ENCODE assay signal across 30 mouse cellular contexts in the genomic region with DNA sequence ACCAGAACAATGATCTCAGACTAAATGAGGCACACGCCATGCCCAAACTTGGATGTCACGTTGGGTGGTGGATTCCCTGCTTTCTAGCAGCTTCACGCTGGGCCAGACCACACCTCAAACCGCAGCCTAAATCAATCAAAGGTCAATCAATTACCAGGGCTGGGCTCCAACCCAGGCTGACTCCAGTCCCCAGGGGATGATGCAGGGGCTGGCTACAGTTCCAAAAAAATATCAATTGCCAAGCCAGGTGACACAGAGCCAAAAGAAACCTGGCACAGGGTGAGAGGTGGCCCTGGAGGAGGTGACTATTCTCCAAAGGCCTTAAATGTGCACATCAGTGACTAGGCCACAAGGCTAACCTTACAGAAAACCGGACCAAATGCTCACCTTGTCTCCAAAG. TPM values are rescaled to one million over a fixed set of nuclear protein-coding genes. Genes with fewer than 3 reads are reported as not detected.
DNase-seq lines count a peak whose midpoint lies in the region; ATAC-seq and TF ChIP-seq lines count a peak whose summit lies in the region.
"Had no signal": no experiment of that assay in that cellular context is flagged by ENCODE, and none has a peak within 500 bp of the region (broad histone marks: within the 10 kb centered on the region; RNA-seq: fewer than 3 reads in every experiment).

No protein-coding gene starts in this region.

- no peak for ATAC-seq in cerebellum, adult (ENCODE audit: insufficient number of reproducible peaks, low FRiP score, low TSS enrichment)
- ATAC-seq in heart, embryonic 16.5 days (replicated peaks; ENCODE audit: extremely low read depth, insufficient read depth, low FRiP score), result no peak
- ATAC-seq: forebrain, embryonic 14.5 days; hindbrain, embryonic 16.5 days; intestine, embryonic 16.5 days; midbrain, embryonic 15.5 days had no signal

- no peak for TF ChIP-seq CTCF in cerebellum, adult 2 months (IDR thresholded peaks at IDR 0.05; ENCODE audit: borderline replicate concordance, insufficient read depth, low read depth, low read length)
- TF ChIP-seq CTCF in left cerebral cortex, adult 2 months (IDR thresholded peaks at IDR 0.05), result no peak
- TF ChIP-seq CTCF in small intestine, adult 2 months (IDR thresholded peaks at IDR 0.05; ENCODE audit: extremely low read depth, insufficient read length, insufficient replicate concordance, low read depth, low read length), result no peak

- no peaks in the 10 kb centered on the region for H3K9me3 ChIP-seq in heart, embryonic 16.5 days (replicated peaks; ENCODE audit: control insufficient read depth, low read length)
- H3K9me3 ChIP-seq: embryonic facial prominence, embryonic 10.5 days; midbrain, embryonic 15.5 days had no signal

- H3K27ac ChIP-seq in cerebellum, adult 2 months (ENCODE audit: insufficient read depth, low read length), result no peak overlapping the region
- peak overlapping the region; percentile 95 for H3K27ac ChIP-seq in heart, embryonic 16.5 days (ENCODE audit: low read length)
- H3K27ac ChIP-seq in left cerebral cortex, adult 2 months, result peak overlapping the region; percentile 24
- peak overlapping the region; percentile 70 for H3K27ac ChIP-seq in small intestine, adult 2 months (ENCODE audit: insufficient read depth, low read depth, low read length)
- H3K27ac ChIP-seq: embryonic facial prominence, embryonic 10.5 days; heart, adult 2 months; midbrain, embryonic 15.5 days had no signal

- H3K27me3 ChIP-seq in cerebellum, adult 2 months (ENCODE audit: control insufficient read depth, insufficient read depth, low read length), result no peaks in the 10 kb centered on the region
- H3K27me3 ChIP-seq in heart, embryonic 16.5 days (ENCODE audit: control insufficient read depth, insufficient read depth, low read length), result no peaks in the 10 kb centered on the region
- H3K27me3 ChIP-seq in small intestine, adult 2 months (ENCODE audit: control insufficient read depth, insufficient read depth, low read length), result no peaks in the 10 kb centered on the region
- H3K27me3 ChIP-seq: CH12.LX; midbrain, embryonic 15.5 days had no signal

- H3K9ac ChIP-seq in heart, embryonic 16.5 days (ENCODE audit: low read length), result no peak overlapping the region
- H3K9ac ChIP-seq: lung, embryonic 14.5 days; midbrain, embryonic 15.5 days had no signal

- WGBS in cerebellum, adult 2 months, result 70% methylated on average over 5 of the region's 5 CpGs
- WGBS in heart, embryonic 16.5 days, result 97% methylated on average over 5 of the region's 5 CpGs
- 42% methylated on average over 5 of the region's 5 CpGs for WGBS in small intestine, adult 2 months

- intact Hi-C loops in left cerebral cortex, adult 2 months (cut with DNase I), result no loop called here
- intact Hi-C loops in left cerebral cortex, postnatal 36 days (cut with DNase I), result no loop called here

- peak; percentile 32 to 52 for DNase-seq in cerebellum, adult 2 months
- DNase-seq in heart, postnatal 4 days, result no peak
- DNase-seq in left cerebral cortex, adult 2 months (ENCODE audit: extremely low spot score in 1 of 2, low spot score in 2 of 2), result no peak
- no peak for DNase-seq in left cerebral cortex, postnatal 36 days (ENCODE audit: low spot score in 2 of 2)
- DNase-seq: adrenal gland, adult 2 months; cerebellum, adult 11 months; gastrocnemius, postnatal 10 days; heart, adult 2 months; left cerebral cortex, postnatal 4 days; liver; lung, embryonic 14.5 days; spleen, adult 18-20 months; thymus, adult 18-20 months; thymus, postnatal 4 days had no signal

- H3K36me3 ChIP-seq in heart, embryonic 16.5 days (ENCODE audit: control insufficient read depth, insufficient read depth), result peaks cover 10% of the 10 kb centered on the region
- peaks cover 49% of the 10 kb centered on the region for H3K36me3 ChIP-seq in small intestine, adult 2 months (ENCODE audit: control insufficient read depth, insufficient read depth, low read length)

- TF ChIP-seq POLR2A in cerebellum, adult 2 months (IDR thresholded peaks at IDR 0.05; ENCODE audit: borderline replicate concordance, insufficient read depth, low read length), result no peak
- no peak for TF ChIP-seq POLR2A in small intestine, adult 2 months (IDR thresholded peaks at IDR 0.05; ENCODE audit: low read depth, low read length)

- H3K4me3 ChIP-seq in cerebellum, adult 2 months (replicated peaks; ENCODE audit: insufficient read depth, low read depth, low read length), result no peak overlapping the region
- H3K4me3 ChIP-seq in heart, embryonic 16.5 days (ENCODE audit: low read length), result no peak overlapping the region
- no peak overlapping the region for H3K4me3 ChIP-seq in left cerebral cortex, adult 2 months
- H3K4me3 ChIP-seq in small intestine, adult 2 months (ENCODE audit: low read depth, low read length), result no peak overlapping the region
- H3K4me3 ChIP-seq: embryonic facial prominence, embryonic 10.5 days; heart, adult 2 months; midbrain, embryonic 15.5 days; myocyte had no signal

- peaks cover 32% of the 10 kb centered on the region for H3K4me1 ChIP-seq in cerebellum, adult 2 months (ENCODE audit: control insufficient read depth, insufficient read depth, low read length)
- H3K4me1 ChIP-seq in heart, embryonic 16.5 days (ENCODE audit: control insufficient read depth, insufficient read depth, low read length), result peaks cover 56% of the 10 kb centered on the region
- H3K4me1 ChIP-seq in small intestine, adult 2 months (ENCODE audit: control insufficient read depth, insufficient read depth, insufficient read length, low read length), result peaks cover 83% of the 10 kb centered on the region

- no peak overlapping the region for H3K4me2 ChIP-seq in heart, embryonic 16.5 days (ENCODE audit: low read depth, low read length)
- H3K4me2 ChIP-seq: lung, embryonic 14.5 days; midbrain, embryonic 15.5 days had no signal

RNA-seq across cellular contexts. Expression of a gene that starts 9.1 kb away (rescaled TPM):
- polyA plus RNA-seq in cerebellum, adult 2 months (2012; rRNA removed), result 141 and 152 TPM in 2 replicates
- 79.2 and 80.4 TPM in 2 replicates for polyA plus RNA-seq in heart, embryonic 16.5 days (2015; fragmentation: Nextera tagmentation; extraction: Ambion mirVana)
- total RNA-seq in heart, postnatal 4 days (2021), result 10 to 100 TPM; 46.5 to 50.5 TPM
- 100 to 1,000 TPM; 271 to 279 TPM for total RNA-seq in left cerebral cortex, adult 2 months (2021)
- total RNA-seq in left cerebral cortex, postnatal 36 days (2021), result 100 to 1,000 TPM; 233 to 306 TPM
- polyA plus RNA-seq in small intestine, adult 2 months (2012; rRNA removed), result 188 and 423 TPM in 2 replicates

RNA-seq across cellular contexts. Expression of a gene that starts 19.4 kb away (rescaled TPM):
- not detected in 2 replicates for polyA plus RNA-seq in cerebellum, adult 2 months (2012; rRNA removed)
- not detected in 2 replicates for polyA plus RNA-seq in heart, embryonic 16.5 days (2015; fragmentation: Nextera tagmentation; extraction: Ambion mirVana)
- total RNA-seq in heart, postnatal 4 days (2021), result not detected
- not detected for total RNA-seq in left cerebral cortex, adult 2 months (2021)
- total RNA-seq in left cerebral cortex, postnatal 36 days (2021), result not detected
- polyA plus RNA-seq in small intestine, adult 2 months (2012; rRNA removed), result 13.9 and 8,604 TPM in 2 replicates
- total RNA-seq: adrenal gland, adult 2 months; CH12.LX; common myeloid progenitor, adult 5-6 weeks; gastrocnemius, postnatal 10 days; heart, adult 2 months; hematopoietic stem cell, adult 5-6 weeks; layer of hippocampus, adult 8-10 months; left cerebral cortex, postnatal 4 days; megakaryocyte-erythroid progenitor cell, adult 5-6 weeks had no signal
- polyA plus RNA-seq: adrenal gland, adult 2 months; brain, embryonic 14.5 days; embryonic facial prominence, embryonic 10.5 days; forebrain, embryonic 14.5 days; heart, adult 2 months; hindbrain, embryonic 16.5 days; lung, embryonic 14.5 days; midbrain, embryonic 15.5 days; myocyte; neural tube, embryonic 14.5 days had no signal

RNA-seq across cellular contexts. Expression of a gene that starts 39.6 kb away (rescaled TPM):
- 0.13 and 0.16 TPM in 2 replicates for polyA plus RNA-seq in cerebellum, adult 2 months (2012; rRNA removed)
- 0.63 TPM in 1 of 2 replicates, not detected in the other for polyA plus RNA-seq in heart, embryonic 16.5 days (2015; fragmentation: Nextera tagmentation; extraction: Ambion mirVana)
- total RNA-seq in heart, postnatal 4 days (2021), result not detected
- total RNA-seq in left cerebral cortex, adult 2 months (2021), result not detected
- total RNA-seq in left cerebral cortex, postnatal 36 days (2021), result not detected
- 124 and 65,009 TPM in 2 replicates for polyA plus RNA-seq in small intestine, adult 2 months (2012; rRNA removed)
- total RNA-seq: adrenal gland, adult 2 months; common myeloid progenitor, adult 5-6 weeks; gastrocnemius, postnatal 10 days; heart, adult 2 months; hematopoietic stem cell, adult 5-6 weeks; layer of hippocampus, adult 8-10 months; left cerebral cortex, postnatal 4 days; megakaryocyte-erythroid progenitor cell, adult 5-6 weeks had no signal
- polyA plus RNA-seq: embryonic facial prominence, embryonic 10.5 days; forebrain, embryonic 14.5 days; hindbrain, embryonic 16.5 days; lung, embryonic 14.5 days; myocyte; neural tube, embryonic 14.5 days had no signal

Comparison
In these comparisons a context has a peak if more than half of its experiments do, and no peak if none do; other contexts are left out.
1. DNase-seq: peak in cerebellum, adult 2 months (2 of 2); none in heart, postnatal 4 days (single experiment), left cerebral cortex, adult 2 months (0 of 2) and left cerebral cortex, postnatal 36 days (0 of 2).
2. RNA of a gene that starts 9.1 kb away (total RNA-seq): 233 to 306 TPM in left cerebral cortex, postnatal 36 days and 271 to 279 TPM in left cerebral cortex, adult 2 months; 46.5 to 50.5 TPM in heart, postnatal 4 days; every median in the first group is over 4 times any median in the second.